Mouse (Mus musculus) stomach, postnatal 0 days (tissue): Measurements from ENCODE around the gene Lrrc57. TPM values are rescaled to one million over a fixed set of nuclear protein-coding genes. Genes with fewer than 3 reads are reported as not detected.

Source experiments
- ATAC-seq: fragments of 200-750 bp; cut with Nextera tagmentation; 2 replicates; pipeline ENCODE4 v1.8.0; 2017; ENCODE audit not compliant: low FRiP score, low TSS enrichment
- DNase-seq: peaks from one replicate; pipeline ENCODE4 v3.0.0-alpha.2; 2016; ENCODE audit warnings: low spot score
- H3K27ac ChIP-seq: fragments of 300-500 bp; sonication (generic); replicated peaks from 2 replicates; pipeline ENCODE4 v1.5.1; 2014; ENCODE audit warnings: mild to moderate bottlenecking, control low read depth
- H3K27me3 ChIP-seq: fragments of 300-500 bp; sonication (generic); 2 replicates; pipeline ENCODE4 v1.6.1; 2014; ENCODE audit warnings: low read length; ENCODE audit not compliant: control insufficient read depth, insufficient read depth
- H3K36me3 ChIP-seq: fragments of 300-500 bp; sonication (generic); 2 replicates; pipeline ENCODE4 v1.6.1; 2014; ENCODE audit warnings: low read length, mixed read lengths; ENCODE audit not compliant: control insufficient read depth, insufficient read depth
- H3K4me1 ChIP-seq: fragments of 300-500 bp; sonication (generic); replicated peaks from 2 replicates; pipeline ENCODE4 v1.6.1; 2014; ENCODE audit warnings: antibody characterized with exemption; ENCODE audit not compliant: control insufficient read depth, insufficient read depth
- H3K4me2 ChIP-seq: fragments of 300-500 bp; sonication (generic); replicated peaks from 2 replicates; pipeline ENCODE4 v1.6.1; 2014; ENCODE audit warnings: low read depth, mild to moderate bottlenecking, control low read depth, moderate library complexity
- H3K4me3 ChIP-seq: fragments of 300-500 bp; sonication (generic); 2 replicates; pipeline ENCODE4 v1.5.1; 2014; ENCODE audit warnings: low read depth, low read length, control low read depth
- H3K9ac ChIP-seq: fragments of 300-500 bp; sonication (generic); 2 replicates; pipeline ENCODE4 v1.6.1; 2014; ENCODE audit warnings: mild to moderate bottlenecking, low read length, control low read depth, mixed read lengths
- H3K9me3 ChIP-seq: fragments of 300-500 bp; sonication (generic); 2 replicates; pipeline ENCODE4 v1.6.1; 2016; ENCODE audit warnings: low read length; ENCODE audit not compliant: control insufficient read depth
- CTCF ChIP-seq: IDR thresholded peaks from 2 replicates; pipeline ENCODE4 v1.5.1; 2016; ENCODE audit warnings: antibody characterized with exemption, low read depth, mild to moderate bottlenecking, moderate library complexity
- EP300 ChIP-seq: optimal IDR thresholded peaks from 2 replicates; pipeline ENCODE3; 2016; ENCODE audit warnings: antibody characterized with exemption
- WGBS: fragments of 180-500 bp; shearing (Covaris S2); extraction: QIAGEN DNeasy Blood & Tissue Kit; methylation state at CpG from one replicate; pipeline ENCODE4 v1.1.7; 2014; 5-methylcytosine and 5-hydroxymethylcytosine counted together
- polyA plus RNA-seq: library from polyadenylated mRNA; unstranded; fragments of >200 nt; fragmentation: Nextera tagmentation; extraction: Ambion mirVana; gene quantifications from 2 replicates; pipeline ENCODE4 v1.2.1, GENCODE M21; 2015

Lrrc57 gene
- polyA plus RNA-seq, 1 experiment from 2014 or later, result 13.6 TPM

- no peaks in the 10 kb centered on the region for H3K9me3 ChIP-seq
- H3K27ac ChIP-seq, result peak overlapping the region; percentile 70
- no peak overlapping the region; the same call in 1 of the 2 replicates for H3K4me2 ChIP-seq
- no peak overlapping the region for H3K9ac ChIP-seq
- ATAC-seq, result no peak; the same call in 1 of the 2 replicates
- H3K4me3 ChIP-seq, result no peak overlapping the region
- no peaks in the 10 kb centered on the region for H3K27me3 ChIP-seq
- TF ChIP-seq EP300 (no peak), CTCF (no peak)
- WGBS, result 59% methylated on average over 7 of the region's 7 CpGs
- no peaks in the 10 kb centered on the region for H3K4me1 ChIP-seq
- H3K36me3 ChIP-seq, result no peaks in the 10 kb centered on the region
- DNase-seq, result no peak
Measured at GRCm38 (mm10) chr2:120652256-120652924, 43.1 kb upstream of the Lrrc57 start.

GRCm38 (mm10) chr2:120646777-120647176 lies 37.5 kb upstream of the Lrrc57 start:
- H3K27ac ChIP-seq, result no peak overlapping the region
- no peak overlapping the region for H3K4me2 ChIP-seq

GRCm38 (mm10) chr2:120643836-120644235 lies 34.5 kb upstream of the Lrrc57 start:
- Histone ChIP-seq H3K27ac (peak overlapping the region; percentile 56), H3K4me1 (no peaks in the 10 kb centered on the region), H3K4me3 (no peak overlapping the region), H3K4me2 (no peak overlapping the region), H3K36me3 (no peaks in the 10 kb centered on the region), H3K9ac (no peak overlapping the region), H3K9me3 (no peaks in the 10 kb centered on the region), H3K27me3 (no peaks in the 10 kb centered on the region)
- DNase-seq (peak; percentile 34), ATAC-seq (peak; percentile 73; the same call in 1 of the 2 replicates)
- TF ChIP-seq CTCF (no peak), EP300 (no peak)
- WGBS, result 49% methylated on average over 7 of the region's 7 CpGs

More at GRCm38 (mm10) chr2:120646777-120647176, 37.5 kb upstream of the Lrrc57 start:
- DNase-seq (no peak), ATAC-seq (no peak)
- 44% methylated on average over 4 of the region's 4 CpGs for WGBS
- H3K9ac ChIP-seq, result no peak overlapping the region
- no peak overlapping the region for H3K4me3 ChIP-seq
- H3K27me3 ChIP-seq, result no peaks in the 10 kb centered on the region
- TF ChIP-seq EP300, result no peak
- no peak for TF ChIP-seq CTCF
- no peaks in the 10 kb centered on the region for H3K36me3 ChIP-seq
- no peaks in the 10 kb centered on the region for H3K4me1 ChIP-seq
- no peaks in the 10 kb centered on the region for H3K9me3 ChIP-seq

DNA sequence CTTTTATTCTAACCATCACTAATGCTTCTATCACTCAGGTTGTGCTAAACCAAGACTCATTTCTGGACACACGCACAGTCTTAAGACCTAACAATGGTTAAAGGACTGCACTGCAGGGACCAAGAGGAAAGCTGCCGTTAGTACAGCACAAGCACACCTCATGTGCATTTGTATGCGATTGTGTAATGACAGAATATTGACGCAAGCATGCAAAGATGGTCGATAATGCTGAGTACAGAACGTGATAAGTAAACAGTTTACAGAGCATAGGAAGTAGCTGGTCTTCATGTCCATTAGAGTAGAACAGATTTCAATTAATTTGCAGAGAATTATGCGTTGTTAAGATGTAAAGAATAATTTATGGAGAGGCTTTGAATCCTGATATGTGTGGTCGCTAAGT lies 31.5 kb upstream of the Lrrc57 start:
- WGBS, result 74% methylated on average over 8 of the region's 8 CpGs
- no peaks in the 10 kb centered on the region for H3K27me3 ChIP-seq
- no peak for ATAC-seq
- TF ChIP-seq EP300, result no peak
- TF ChIP-seq CTCF, result no peak
- no peaks in the 10 kb centered on the region for H3K9me3 ChIP-seq
- no peak overlapping the region for H3K4me2 ChIP-seq
- no peaks in the 10 kb centered on the region for H3K36me3 ChIP-seq
- no peak overlapping the region for H3K9ac ChIP-seq
- DNase-seq, result no peak
- no peaks in the 10 kb centered on the region for H3K4me1 ChIP-seq
- H3K27ac ChIP-seq, result no peak overlapping the region
- no peak overlapping the region for H3K4me3 ChIP-seq

DNA sequence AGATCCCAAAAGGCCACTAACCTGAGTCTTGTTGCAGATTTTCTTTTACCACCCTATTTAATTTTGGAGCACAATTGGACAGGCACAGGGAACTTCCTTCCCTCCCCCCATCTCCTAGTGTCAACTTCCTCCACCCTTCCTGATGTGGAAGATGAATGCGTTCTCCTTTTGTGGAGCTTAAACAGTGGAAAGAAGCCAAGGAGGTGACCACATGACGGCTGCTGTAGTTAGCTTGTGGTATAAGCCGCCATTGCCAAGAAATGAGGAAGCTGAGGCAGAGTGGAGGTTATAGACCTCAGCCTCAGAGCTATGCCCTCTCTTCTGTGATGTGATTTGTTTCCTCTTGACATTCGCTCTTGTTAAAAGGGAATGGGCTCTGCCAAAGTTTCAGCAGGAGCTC lies 22.6 kb upstream of the Lrrc57 start:
- Histone ChIP-seq H3K27me3 (no peaks in the 10 kb centered on the region), H3K9ac (no peak overlapping the region), H3K4me1 (no peaks in the 10 kb centered on the region), H3K36me3 (0 out of 2 replicates have a peak, but pooled peaks cover 5% of the 10 kb centered on the region), H3K9me3 (no peaks in the 10 kb centered on the region), H3K4me3 (no peak overlapping the region), H3K4me2 (no peak overlapping the region), H3K27ac (no peak overlapping the region)
- ATAC-seq, result no peak
- TF ChIP-seq EP300 (no peak), CTCF (no peak)
- no peak for DNase-seq
- WGBS, result 42% methylated on average over 4 of the region's 4 CpGs

- H3K4me2 ChIP-seq, result no peak overlapping the region
- no peak for TF ChIP-seq EP300
- no peaks in the 10 kb centered on the region for H3K4me1 ChIP-seq
- no peak for DNase-seq
- H3K27me3 ChIP-seq, result no peaks in the 10 kb centered on the region
- ATAC-seq, result no peak
- H3K27ac ChIP-seq, result no peak overlapping the region
- 0 out of 2 replicates have a peak, but pooled peaks cover 5% of the 10 kb centered on the region for H3K36me3 ChIP-seq
- no peak overlapping the region for H3K9ac ChIP-seq
- H3K9me3 ChIP-seq, result no peaks in the 10 kb centered on the region
- no peak overlapping the region for H3K4me3 ChIP-seq
- WGBS, result 70% methylated on average over 2 of the region's 2 CpGs
Measured at GRCm38 (mm10) chr2:120631521-120631920, 22.2 kb upstream of the Lrrc57 start.
